Mouse (Mus musculus) cerebellum, postnatal 14 days (tissue): ENCODE data around the gene Gpx3.
A peak's percentile ranks its signal among the peaks of the same experiment; 100 is the strongest.

Experiments
- DNase-seq, 2 experiments: peaks; one replicate each; pipeline ENCODE4 v3.0.0; 2021; ENCODE audit warnings: mixed read lengths in 2 of 2

Gene Gpx3

GRCm38 (mm10) chr11:54881051-54881474, 21.2 kb upstream of the Gpx3 start:
- DNase-seq = no peak

- no peak for DNase-seq
Observed at GRCm38 (mm10) chr11:54882671-54883070, 19.6 kb upstream of the Gpx3 start.

- no peak for DNase-seq
Observed at GRCm38 (mm10) chr11:54884197-54884828, 17.9 kb upstream of the Gpx3 start.

- no peak for DNase-seq
Observed at GRCm38 (mm10) chr11:54884937-54885336, 17.3 kb upstream of the Gpx3 start.

GRCm38 (mm10) chr11:54885406-54885805, 16.8 kb upstream of the Gpx3 start:
- no peak for DNase-seq

- no peak for DNase-seq
Observed at GRCm38 (mm10) chr11:54887927-54888326, 14.3 kb upstream of the Gpx3 start.

GRCm38 (mm10) chr11:54891341-54891740, 10.9 kb upstream of the Gpx3 start:
- no peak for DNase-seq

- DNase-seq = no peak
Observed at GRCm38 (mm10) chr11:54892091-54892490, 10.2 kb upstream of the Gpx3 start.

- no peak for DNase-seq
Observed at GRCm38 (mm10) chr11:54894589-54894988, 7.7 kb upstream of the Gpx3 start.

GRCm38 (mm10) chr11:54896646-54897045, 5.6 kb upstream of the Gpx3 start:
- DNase-seq = peak; percentile 67 to 71

GRCm38 (mm10) chr11:54897470-54897869, 4.8 kb upstream of the Gpx3 start:
- no peak for DNase-seq

- no peak for DNase-seq
Observed at GRCm38 (mm10) chr11:54899657-54900056, 2.6 kb upstream of the Gpx3 start.

- no peak for DNase-seq
Observed at GRCm38 (mm10) chr11:54903339-54903738, 1.1 kb downstream of the Gpx3 start.

- no peak for DNase-seq
Observed at GRCm38 (mm10) chr11:54903940-54904706, 1.9 kb downstream of the Gpx3 start.

- no peak for DNase-seq
Observed at GRCm38 (mm10) chr11:54905086-54905485, 2.8 kb downstream of the Gpx3 start.

- no peak for DNase-seq
Observed at GRCm38 (mm10) chr11:54905931-54906330, 3.7 kb downstream of the Gpx3 start.

GRCm38 (mm10) chr11:54906466-54906865, 4.2 kb downstream of the Gpx3 start:
- no peak for DNase-seq

- DNase-seq = no peak
Observed at GRCm38 (mm10) chr11:54907259-54907658, 5.0 kb downstream of the Gpx3 start.

GRCm38 (mm10) chr11:54909273-54909672, 7.0 kb downstream of the Gpx3 start:
- DNase-seq = no peak

GRCm38 (mm10) chr11:54910081-54910665, 7.9 kb downstream of the Gpx3 start:
- no peak for DNase-seq

GRCm38 (mm10) chr11:54911201-54911600, 8.9 kb downstream of the Gpx3 start:
- DNase-seq = no peak

GRCm38 (mm10) chr11:54911671-54912502, 9.6 kb downstream of the Gpx3 start:
- DNase-seq = no peak
